Mouse (Mus musculus) hindbrain, embryonic 11.5 days (tissue): Measurements from ENCODE around the gene Arntl2. TPM values are rescaled to one million over a fixed set of nuclear protein-coding genes. Genes with fewer than 3 reads are reported as not detected.
"Not testable (repeated sequence)": the region's sequence is repeated elsewhere in the genome, so short reads cannot be mapped to it uniquely, and the experiment has no call there.

ENCODE experiments used
- ATAC-seq: fragments of 200-750 bp; cut with Nextera tagmentation; 2 replicates; pipeline ENCODE4 v1.8.0; 2017; ENCODE audit warnings: mild to moderate bottlenecking, moderate TSS enrichment, moderate library complexity; ENCODE audit not compliant: low FRiP score
- DNase-seq: peaks from one replicate; pipeline ENCODE4 v3.0.0-alpha.2; 2015; ENCODE audit warnings: low spot score
- H3K27ac ChIP-seq: fragments of 300-500 bp; sonication (generic); 2 replicates; pipeline ENCODE4 v1.5.1; 2014; ENCODE audit warnings: mild to moderate bottlenecking, low read depth, low read length
- H3K27me3 ChIP-seq: fragments of 300-500 bp; sonication (generic); 2 replicates; pipeline ENCODE4 v1.6.1; 2014; ENCODE audit warnings: mild to moderate bottlenecking, low read length, moderate library complexity, mixed read lengths; ENCODE audit not compliant: control insufficient read depth, insufficient read depth
- H3K36me3 ChIP-seq: fragments of 300-500 bp; sonication (generic); 2 replicates; pipeline ENCODE4 v1.6.1; 2014; ENCODE audit warnings: mild to moderate bottlenecking, low read length, moderate library complexity, mixed read lengths; ENCODE audit not compliant: control insufficient read depth, insufficient read depth
- H3K4me1 ChIP-seq: fragments of 300-500 bp; sonication (generic); replicated peaks from 2 replicates; pipeline ENCODE4 v1.6.1; 2014; ENCODE audit warnings: low read length, mixed read lengths; ENCODE audit not compliant: control insufficient read depth, insufficient read depth
- H3K4me2 ChIP-seq: fragments of 300-500 bp; sonication (generic); replicated peaks from 2 replicates; pipeline ENCODE4 v1.6.1; 2014; ENCODE audit warnings: mild to moderate bottlenecking, low read depth, low read length
- H3K4me3 ChIP-seq: fragments of 300-500 bp; sonication (generic); 2 replicates; pipeline ENCODE4 v1.5.1; 2014; ENCODE audit warnings: low read depth, low read length
- H3K9ac ChIP-seq: fragments of 300-500 bp; sonication (generic); 2 replicates; pipeline ENCODE4 v1.6.1; 2014; ENCODE audit warnings: low read depth, low read length
- H3K9me3 ChIP-seq: fragments of 300-500 bp; sonication (generic); 2 replicates; pipeline ENCODE4 v1.6.1; 2016; ENCODE audit warnings: low read length; ENCODE audit not compliant: control insufficient read depth
- WGBS: fragments of 180-500 bp; shearing (Covaris S2); extraction: QIAGEN DNeasy Blood & Tissue Kit; methylation state at CpG from one replicate; pipeline ENCODE4 v1.1.7; 2014; 5-methylcytosine and 5-hydroxymethylcytosine counted together
- polyA plus RNA-seq: library from polyadenylated mRNA; unstranded; fragments of >200 nt; fragmentation: Nextera tagmentation; extraction: Ambion mirVana; gene quantifications from 2 replicates; pipeline ENCODE4 v1.2.1, GENCODE M21; 2014

Gene Arntl2
- polyA plus RNA-seq, 1 experiment from 2014 or later: 2.8 TPM

GRCm38 (mm10) chr6:146850050-146850449, 54.2 kb downstream of the Arntl2 start, which contains the start of gene Smco2:
Gene Smco2 (plus strand): TSS chr6:146850104.
- no peak for ATAC-seq
- Histone ChIP-seq H3K27me3 (no peaks in the 10 kb centered on the region), H3K4me2 (no peak within 1 kb of the TSS), H3K9ac (no peak within 1 kb of the TSS), H3K9me3 (no peaks in the 10 kb centered on the region), H3K4me3 (no peak within 1 kb of the TSS), H3K36me3 (no peaks in the 10 kb centered on the region), H3K4me1 (no peaks in the 10 kb centered on the region), H3K27ac (no peak within 1 kb of the TSS)
- 78% methylated on average over 4 of the region's 4 CpGs for WGBS
- no peak for DNase-seq

GRCm38 (mm10) chr6:146851916-146852315, 56.1 kb downstream of the Arntl2 start:
- ATAC-seq: no peak

GRCm38 (mm10) chr6:146852739-146853138, 56.9 kb downstream of the Arntl2 start:
- H3K4me2 ChIP-seq: no peak overlapping the region
- no peaks in the 10 kb centered on the region for H3K27me3 ChIP-seq
- H3K9ac ChIP-seq: no peak overlapping the region
- H3K27ac ChIP-seq: no peak overlapping the region
- no peaks in the 10 kb centered on the region for H3K9me3 ChIP-seq
- ATAC-seq (no peak), DNase-seq (no peak)
- no peaks in the 10 kb centered on the region for H3K4me1 ChIP-seq
- H3K4me3 ChIP-seq: no peak overlapping the region
- 91% methylated on average over 4 of the region's 4 CpGs for WGBS
- H3K36me3 ChIP-seq: no peaks in the 10 kb centered on the region

More at GRCm38 (mm10) chr6:146851916-146852315, 56.1 kb downstream of the Arntl2 start:
- no peak for DNase-seq
- Histone ChIP-seq H3K4me1 (no peaks in the 10 kb centered on the region), H3K9ac (no peak overlapping the region), H3K9me3 (no peaks in the 10 kb centered on the region), H3K27ac (no peak overlapping the region), H3K4me3 (no peak overlapping the region), H3K4me2 (no peak overlapping the region), H3K27me3 (no peaks in the 10 kb centered on the region), H3K36me3 (no peaks in the 10 kb centered on the region)
- 85% methylated on average over 3 of the region's 3 CpGs for WGBS

- 96% methylated on average over 9 of the region's 9 CpGs for WGBS
- ATAC-seq (peak; percentile 49; the same call in 1 of the 2 replicates), DNase-seq (no peak)
- Histone ChIP-seq H3K9ac (no peak overlapping the region), H3K4me2 (no peak overlapping the region), H3K27me3 (no peaks in the 10 kb centered on the region), H3K27ac (no peak overlapping the region), H3K9me3 (no peaks in the 10 kb centered on the region), H3K4me3 (no peak overlapping the region), H3K36me3 (no peaks in the 10 kb centered on the region), H3K4me1 (no peaks in the 10 kb centered on the region)
Measured at GRCm38 (mm10) chr6:146855185-146855584, 59.3 kb downstream of the Arntl2 start.

GRCm38 (mm10) chr6:146857386-146857785, 61.5 kb downstream of the Arntl2 start:
- H3K27me3 ChIP-seq: no peaks in the 10 kb centered on the region
- no peaks in the 10 kb centered on the region for H3K4me1 ChIP-seq
- no peak overlapping the region for H3K4me3 ChIP-seq
- no peak for ATAC-seq
- no peaks in the 10 kb centered on the region for H3K9me3 ChIP-seq
- no peaks in the 10 kb centered on the region for H3K36me3 ChIP-seq
- WGBS: 95% methylated on average over 2 of the region's 2 CpGs
- no peak overlapping the region for H3K9ac ChIP-seq
- DNase-seq: no peak
- H3K4me2 ChIP-seq: no peak overlapping the region
- H3K27ac ChIP-seq: no peak overlapping the region

GRCm38 (mm10) chr6:146863154-146863553, 67.3 kb downstream of the Arntl2 start:
- Histone ChIP-seq H3K27ac (no peak overlapping the region), H3K9me3 (no peaks in the 10 kb centered on the region), H3K9ac (no peak overlapping the region), H3K36me3 (no peaks in the 10 kb centered on the region), H3K27me3 (no peaks in the 10 kb centered on the region), H3K4me1 (no peaks in the 10 kb centered on the region), H3K4me2 (no peak overlapping the region), H3K4me3 (no peak overlapping the region)
- ATAC-seq: no peak
- WGBS: 94% methylated on average over 2 of the region's 2 CpGs
- DNase-seq: no peak

- not testable (repeated sequence) for H3K4me2 ChIP-seq, ATAC-seq, DNase-seq, H3K9me3 ChIP-seq, H3K27me3 ChIP-seq, H3K4me1 ChIP-seq, H3K27ac ChIP-seq, H3K4me3 ChIP-seq, H3K36me3 ChIP-seq, H3K9ac ChIP-seq
- WGBS: 80% methylated on average over 1 of the region's 5 CpGs
Measured at GRCm38 (mm10) chr6:146864370-146864769, 68.5 kb downstream of the Arntl2 start.

GRCm38 (mm10) chr6:146865701-146866100, 69.8 kb downstream of the Arntl2 start:
- DNase-seq (no peak), ATAC-seq (no peak)
- H3K36me3 ChIP-seq: no peaks in the 10 kb centered on the region
- no peaks in the 10 kb centered on the region for H3K4me1 ChIP-seq
- H3K27ac ChIP-seq: no peak overlapping the region
- H3K4me3 ChIP-seq: no peak overlapping the region
- H3K9ac ChIP-seq: no peak overlapping the region
- 79% methylated on average over 4 of the region's 4 CpGs for WGBS
- H3K4me2 ChIP-seq: no peak overlapping the region
- no peaks in the 10 kb centered on the region for H3K9me3 ChIP-seq
- no peaks in the 10 kb centered on the region for H3K27me3 ChIP-seq

GRCm38 (mm10) chr6:146871975-146872374, 76.1 kb downstream of the Arntl2 start:
- no peak overlapping the region for H3K4me2 ChIP-seq
- no peak overlapping the region for H3K9ac ChIP-seq
- no peaks in the 10 kb centered on the region for H3K4me1 ChIP-seq
- no peaks in the 10 kb centered on the region; the same call in 1 of the 2 replicates for H3K27me3 ChIP-seq
- ATAC-seq: no peak
- no peaks in the 10 kb centered on the region for H3K9me3 ChIP-seq
- H3K27ac ChIP-seq: no peak overlapping the region
- no peak overlapping the region for H3K4me3 ChIP-seq
- WGBS: 92% methylated on average over 4 of the region's 4 CpGs
- no peak for DNase-seq
- no peaks in the 10 kb centered on the region for H3K36me3 ChIP-seq
